Mouse (Mus musculus) heart, postnatal 36 days (tissue): ENCODE data around the gene Gtf3c2. TPM values are rescaled to one million over a fixed set of nuclear protein-coding genes. Genes with fewer than 3 reads are reported as not detected.

Experiments used
- DNase-seq, 2 experiments: peaks; one replicate each; pipeline ENCODE4 v3.0.0; 2021 to 2022
- intact Hi-C: fragments of 180-260 bp; cut with DNase I; formaldehyde crosslinking; loops from one replicate; pipeline ENCODE4 v1.15.1; 2025
- total RNA-seq, 2 experiments: library from RNA; stranded (reverse); gene quantifications; 2 replicates each; pipeline ENCODE4 v1.2.3; 2021

Gtf3c2 gene
- total RNA-seq, 2 experiments from 2014 or later = 31.0 to 31.4 TPM

DNA sequence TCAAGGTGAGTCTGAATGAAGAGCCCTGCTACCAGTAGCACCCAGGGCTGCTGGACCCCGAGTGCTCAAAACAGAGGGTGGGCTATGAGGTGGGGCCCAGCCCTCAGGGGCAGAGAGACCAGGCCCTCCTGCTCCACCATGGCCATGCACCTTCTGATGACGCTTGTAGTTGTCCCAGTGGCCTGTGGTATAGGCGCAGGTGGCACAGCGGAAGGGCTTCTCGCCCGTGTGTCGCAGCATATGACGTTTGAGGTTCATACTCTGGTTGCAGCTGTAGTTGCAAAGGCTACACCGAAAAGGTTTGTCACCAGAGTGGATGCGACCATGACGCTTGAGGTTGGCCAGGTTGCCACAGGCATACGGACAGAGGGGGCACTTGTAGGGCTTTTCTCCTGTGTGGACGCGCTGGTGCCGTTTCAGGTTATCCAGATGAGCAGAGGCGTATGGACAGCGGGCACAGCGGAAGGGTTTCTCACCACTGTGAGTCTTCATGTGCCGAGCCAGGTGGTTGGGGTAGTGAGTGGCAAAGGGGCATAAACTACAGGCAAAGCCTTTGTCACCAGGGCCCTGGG, 19.5 kb upstream of the Gtf3c2 start:
- intact Hi-C loops = no loop called here
- no peak for DNase-seq

DNA sequence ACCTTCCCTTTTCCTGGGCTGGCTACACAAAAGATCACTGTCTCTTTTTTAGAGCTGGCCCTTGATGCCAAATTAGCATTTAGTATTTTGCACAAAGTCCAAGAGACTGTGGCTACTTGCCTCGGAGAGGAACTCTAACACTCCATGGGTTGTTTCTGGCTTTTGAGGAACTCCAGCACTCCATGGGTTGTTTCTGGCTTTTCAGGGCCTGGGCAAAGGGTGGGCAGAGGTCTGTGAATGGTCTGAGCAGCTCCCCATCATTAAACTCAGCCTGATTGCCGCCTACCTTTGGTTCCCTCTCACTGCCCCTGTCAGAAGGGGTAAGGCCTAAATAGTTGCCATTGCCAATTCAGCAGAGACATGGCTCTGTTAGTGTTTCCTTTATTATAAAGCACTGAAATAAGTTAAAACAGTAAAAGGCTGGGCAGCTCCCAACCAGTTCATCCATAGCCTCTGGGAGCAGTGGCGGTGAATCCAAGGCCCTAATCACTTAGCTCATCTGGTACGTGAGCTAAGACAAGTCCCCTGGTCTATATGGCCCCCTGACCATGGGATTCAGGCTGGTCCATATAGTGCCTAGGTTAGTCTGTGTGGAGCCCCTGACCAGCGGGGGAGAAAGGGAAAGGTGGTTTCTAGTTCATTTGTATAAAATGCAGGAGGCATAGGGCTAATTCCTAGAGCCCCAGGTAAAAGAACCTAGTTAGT, 18.8 kb upstream of the Gtf3c2 start:
- DNase-seq = no peak
- intact Hi-C loops = no loop called here

DNA sequence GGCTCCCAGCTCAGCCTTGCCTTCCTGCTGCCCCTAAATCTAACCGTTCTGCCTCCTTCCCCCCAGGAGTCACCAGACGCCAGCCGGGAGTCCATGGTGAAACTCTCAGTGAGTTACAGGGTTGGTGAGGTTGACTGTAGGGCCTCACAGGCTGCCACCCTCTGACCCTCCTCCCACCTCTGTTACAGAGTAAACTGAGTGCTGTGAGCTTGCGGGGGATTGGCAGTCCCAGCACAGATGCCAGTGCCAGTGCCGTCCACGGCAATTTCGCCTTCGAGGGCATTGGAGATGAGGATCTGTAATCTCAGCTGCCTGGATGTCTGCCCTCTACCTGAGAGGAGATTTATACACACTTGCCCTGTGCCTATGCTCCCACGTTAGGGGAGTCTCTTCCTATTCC, 18.2 kb upstream of the Gtf3c2 start:
- intact Hi-C loops = no loop called here
- no peak for DNase-seq

DNA sequence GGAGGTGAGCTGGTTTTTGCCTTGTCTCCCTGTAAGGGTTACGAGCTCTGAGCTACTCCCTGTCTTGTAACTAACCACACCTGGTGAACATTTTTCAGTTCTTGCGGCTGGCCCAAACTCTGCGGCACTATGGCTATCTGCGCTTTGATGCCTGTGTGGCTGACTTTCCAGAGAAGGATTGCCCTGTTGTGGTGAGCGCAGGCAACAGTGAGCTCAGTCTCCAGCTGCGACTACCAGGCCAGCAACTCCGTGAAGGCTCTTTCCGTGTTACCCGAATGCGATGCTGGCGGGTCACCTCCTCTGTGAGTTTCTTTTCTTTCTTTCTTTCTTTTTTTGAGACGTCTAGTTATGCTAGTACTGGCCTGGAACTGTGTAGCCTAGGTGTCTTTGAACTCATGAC, 17.1 kb upstream of the Gtf3c2 start:
- intact Hi-C loops = no loop called here
- DNase-seq = no peak

DNA sequence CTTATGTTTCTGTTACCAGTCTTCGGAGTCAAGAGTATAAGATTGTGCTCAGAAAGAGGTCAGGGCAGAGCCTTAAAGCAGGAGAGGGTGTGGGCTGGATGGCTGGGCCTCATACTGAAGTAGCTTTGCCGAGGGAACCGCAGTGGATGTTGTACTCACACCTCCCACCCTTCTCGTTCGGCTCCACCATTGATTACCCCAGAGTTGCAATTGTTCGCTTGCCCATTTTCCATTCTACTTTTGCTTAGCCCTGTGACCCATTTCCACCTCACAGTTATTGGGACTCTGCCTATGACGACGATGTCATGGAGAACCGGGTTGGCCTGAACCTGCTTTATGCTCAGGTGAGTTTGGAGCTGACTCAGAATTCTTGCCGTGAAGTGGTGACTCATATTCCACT, 16.3 kb upstream of the Gtf3c2 start:
- intact Hi-C loops = no loop called here
- no peak for DNase-seq

DNA sequence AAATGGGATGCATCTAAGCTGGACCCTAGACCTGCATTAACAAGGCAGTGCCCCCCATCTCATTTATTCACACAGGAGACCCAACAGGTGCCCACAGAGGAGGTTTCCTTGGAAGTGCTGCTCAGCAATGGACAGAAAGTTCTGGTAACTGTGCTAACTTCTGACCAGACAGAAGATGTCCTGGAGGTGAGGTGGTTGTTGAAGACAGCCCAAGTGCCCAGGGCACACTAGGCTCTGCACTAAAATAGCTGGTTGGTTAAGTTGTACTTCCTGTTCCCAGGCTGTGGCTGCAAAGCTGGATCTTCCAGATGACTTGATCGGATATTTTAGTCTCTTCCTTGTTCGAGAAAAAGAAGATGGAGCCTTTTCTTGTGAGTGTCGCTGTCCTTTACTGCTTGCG, 15.7 kb upstream of the Gtf3c2 start:
- intact Hi-C loops = no loop called here
- DNase-seq = no peak

DNA sequence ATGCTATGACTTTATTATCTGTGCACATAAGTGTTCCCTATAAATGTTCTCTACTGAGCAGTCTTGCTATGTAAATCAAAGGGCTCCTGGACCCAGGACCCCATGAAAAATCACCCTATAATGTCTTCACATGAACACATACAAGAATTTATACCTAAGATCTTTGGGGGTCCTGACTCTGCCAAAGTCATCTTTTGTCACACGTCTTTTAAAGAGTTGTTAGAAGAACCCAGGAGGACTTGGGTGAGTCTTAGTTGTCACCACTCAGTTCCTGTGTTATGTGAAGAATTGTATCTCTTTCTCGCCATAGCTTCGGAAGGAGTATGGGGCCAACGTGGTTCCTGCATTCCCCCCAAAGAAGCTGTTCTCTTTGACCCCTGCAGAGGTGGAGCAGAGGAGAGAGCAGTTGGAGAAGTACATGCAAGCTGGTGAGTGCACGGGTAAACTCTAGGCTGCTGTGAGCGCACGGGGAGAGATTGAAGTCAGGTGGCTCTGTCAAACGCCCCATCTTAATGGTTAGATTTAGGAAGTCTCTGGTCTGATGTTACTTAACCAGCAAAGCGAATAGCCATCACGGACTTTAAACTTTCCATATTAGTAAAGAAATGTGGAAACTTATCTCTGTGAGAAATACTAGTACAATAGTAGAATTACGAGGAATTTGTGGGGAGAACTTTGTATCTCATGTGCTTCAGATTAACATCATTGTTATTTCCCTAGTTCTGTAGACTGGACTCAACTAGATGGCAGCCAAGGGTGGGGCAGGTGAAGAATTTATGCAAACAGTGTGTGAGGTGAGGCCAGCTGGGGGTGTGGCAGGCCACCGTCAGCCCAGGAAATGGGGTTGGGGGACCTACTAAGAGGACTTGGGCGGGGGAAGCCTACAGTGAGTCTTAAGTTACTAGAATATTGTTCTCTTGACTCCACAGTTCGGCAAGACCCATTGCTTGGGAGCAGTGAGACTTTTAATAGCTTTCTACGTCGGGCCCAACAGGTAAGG, 14.8 kb upstream of the Gtf3c2 start:
- intact Hi-C loops = loop anchor here (5.0 kb wide), 1 partner anchor 98 kb away; the partner anchor contains the start of gene Ift172
- no peak for DNase-seq

DNA sequence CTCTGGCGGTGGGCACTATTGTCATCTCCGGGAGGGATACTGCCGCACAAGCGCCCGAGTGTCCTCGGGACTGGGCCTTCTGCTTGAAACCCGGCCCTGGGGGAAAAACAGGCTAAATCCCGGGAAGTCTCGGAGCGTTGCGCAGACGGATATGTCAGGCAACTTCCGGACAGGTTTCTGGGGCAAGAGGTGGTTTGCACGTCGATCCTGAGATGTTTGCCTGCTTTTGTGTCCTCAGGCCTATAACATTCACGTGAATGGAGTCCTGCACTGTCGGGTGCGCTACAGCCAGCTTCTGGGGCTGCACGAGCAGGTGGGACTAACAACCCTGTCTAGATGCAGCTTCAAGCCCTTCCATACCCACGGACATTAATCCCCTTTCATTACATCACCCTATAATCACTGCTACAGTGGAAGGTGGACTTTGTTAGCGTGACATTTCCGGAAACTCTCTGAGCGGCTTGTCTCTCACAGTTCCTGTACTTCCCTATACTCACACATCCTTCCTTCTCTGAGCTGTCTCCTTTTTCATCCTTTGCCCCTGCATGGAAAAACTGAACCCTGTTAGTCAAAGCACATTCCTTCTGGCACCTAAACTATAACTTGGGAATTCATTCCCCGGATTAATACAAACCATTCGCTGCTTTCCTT, 13.8 kb upstream of the Gtf3c2 start:
- intact Hi-C loops = loop anchor here (2.0 to 5.0 kb wide), 2 partner anchors 47 to 99 kb away; partner anchors contain the start of genes Gm9970, Ift172 and Nrbp1
- no peak for DNase-seq

DNA sequence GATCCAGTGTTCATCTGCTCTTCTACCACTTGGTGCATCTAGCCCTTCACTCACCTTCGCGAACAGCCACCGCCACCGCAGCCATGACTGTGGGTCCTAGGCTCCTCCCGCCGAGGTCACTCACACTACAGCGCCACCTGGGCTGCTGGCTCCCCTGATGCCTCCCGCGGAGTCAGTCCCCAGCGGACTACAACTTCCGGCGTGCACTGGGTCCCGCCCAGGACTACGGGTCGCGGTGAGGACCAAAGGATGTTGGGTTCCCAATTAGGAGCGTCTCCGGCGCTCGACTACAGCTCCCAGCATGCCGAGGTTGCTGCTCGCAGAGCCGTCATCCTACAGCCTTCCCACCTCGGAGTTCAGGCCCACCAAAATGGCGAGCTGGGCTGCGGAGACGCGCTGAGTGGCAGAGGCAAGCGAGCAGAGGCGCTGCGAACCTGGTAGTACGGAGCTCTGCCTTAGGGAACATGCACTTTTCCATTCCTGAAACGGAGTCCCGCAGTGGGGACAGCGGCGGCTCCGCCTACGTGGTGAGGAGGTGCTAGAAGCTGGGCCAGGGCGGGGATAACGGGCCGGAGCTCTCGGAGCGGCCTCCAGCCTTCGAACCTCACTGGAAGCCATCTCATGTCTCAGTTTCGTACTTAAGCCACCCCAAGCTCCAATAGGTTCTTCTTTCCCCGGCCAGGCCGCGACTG, 13.1 kb upstream of the Gtf3c2 start, which contains the start of the genes Snx17 and Eif2b4:
Snx17 (plus strand) TSS at position 289 of the 692 bp plus-strand sequence.
Eif2b4 (minus strand) TSS at position 492 of the 692 bp plus-strand sequence.
- intact Hi-C loops = loop anchor here (1.0 to 5.0 kb wide), 3 partner anchors 13 to 99 kb away; partner anchors contain the start of genes Gm9970, Gtf3c2, Ift172 and Nrbp1
- DNase-seq = peak; percentile 99 to 100

DNA sequence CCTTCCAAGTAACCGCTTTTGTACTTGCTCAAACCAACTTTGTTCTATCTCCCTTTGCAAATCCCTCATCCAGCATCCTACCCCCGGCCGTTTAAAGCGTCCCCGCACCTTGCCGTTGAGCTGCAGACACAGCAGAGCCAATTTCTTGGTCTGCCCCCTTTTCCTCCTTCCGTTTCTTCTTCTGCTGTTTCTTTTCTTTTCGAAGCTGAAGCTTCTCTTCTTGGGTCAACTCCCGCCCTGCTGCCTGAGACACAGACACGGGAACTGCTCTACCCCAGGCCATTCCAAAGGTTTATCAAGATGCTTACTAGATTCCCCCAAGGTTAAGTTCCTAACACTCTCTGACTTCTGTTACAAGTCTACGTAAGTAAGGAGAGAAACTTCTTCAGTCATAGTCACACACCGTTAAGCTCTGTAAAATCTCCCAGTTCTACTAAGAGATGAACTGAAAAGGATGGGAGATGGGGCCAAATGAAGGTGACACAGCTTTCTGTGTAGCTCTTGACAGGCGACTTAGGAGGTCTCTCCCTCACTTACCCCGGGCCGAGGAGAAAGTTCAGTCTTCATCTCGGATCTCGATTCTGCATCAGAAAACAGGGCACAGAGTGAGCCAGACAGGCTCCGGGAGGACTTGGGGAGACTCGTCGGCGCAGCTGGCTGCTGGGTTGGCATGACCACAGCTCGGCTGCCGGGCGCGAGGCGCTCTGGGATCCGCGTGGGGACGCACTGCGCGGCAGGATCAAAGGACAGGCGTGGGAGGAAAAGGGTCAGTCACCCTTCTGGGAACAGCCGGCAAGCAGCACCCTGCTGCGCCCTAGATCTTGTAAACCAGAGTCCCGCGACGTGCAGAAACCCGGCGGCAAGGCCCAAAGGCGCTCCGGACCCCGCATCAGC, 12.3 kb upstream of the Gtf3c2 start:
- DNase-seq = no peak
- intact Hi-C loops = loop anchor here (1.0 to 5.0 kb wide), 3 partner anchors 12 to 100 kb away; partner anchors contain the start of genes Gm9970, Gtf3c2, Ift172 and Nrbp1

DNA sequence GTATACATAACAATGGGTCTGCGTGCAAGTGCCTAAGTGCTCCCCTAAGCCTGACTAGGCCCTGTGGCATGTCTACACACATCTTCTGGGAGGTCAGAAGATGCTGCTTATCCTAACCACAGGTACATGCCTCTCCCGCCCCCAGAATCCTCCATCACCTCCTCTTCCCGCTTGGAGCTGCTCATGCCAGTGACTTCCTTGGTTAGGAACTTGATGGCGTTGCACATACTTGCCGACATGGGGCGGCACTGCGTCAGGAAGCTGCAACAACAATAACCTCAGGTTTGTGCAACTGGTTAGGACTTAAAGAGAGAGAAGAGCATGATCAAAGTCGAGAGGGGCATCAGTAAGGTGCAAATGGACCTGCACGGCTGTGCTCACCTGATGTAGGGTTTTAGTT, 10.3 kb upstream of the Gtf3c2 start:
- intact Hi-C loops = loop anchor here (5.0 kb wide), 1 partner anchor 102 kb away; the partner anchor contains the start of gene Ift172
- DNase-seq = no peak

DNA sequence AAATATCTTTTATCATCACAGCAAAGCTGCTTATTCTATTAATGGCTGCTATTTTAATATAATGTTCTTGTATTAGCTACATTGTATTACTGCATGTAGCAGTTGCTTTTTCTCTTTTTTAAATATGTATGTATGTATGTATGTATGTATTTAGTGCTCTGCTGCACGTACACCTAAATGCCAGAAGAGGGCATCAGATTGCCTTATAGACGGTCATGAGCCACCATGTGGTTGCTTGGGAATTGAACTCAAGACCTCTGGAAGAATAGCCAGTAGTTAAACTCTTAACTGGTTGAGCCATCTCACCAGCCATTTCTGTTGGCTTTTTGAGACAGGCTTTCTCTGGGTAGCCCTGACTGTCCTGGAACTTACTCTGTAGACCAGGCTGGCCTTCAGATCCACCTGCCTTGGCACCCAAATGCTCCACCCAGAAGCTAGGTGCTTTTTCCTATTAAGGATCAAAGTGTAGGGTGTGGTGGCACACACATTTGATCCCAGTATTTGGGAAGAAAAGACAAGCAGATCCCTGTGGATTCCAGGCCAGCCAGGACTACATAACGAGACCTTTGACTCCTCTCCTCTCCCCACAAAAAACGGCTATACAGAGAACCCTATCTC, 8.4 kb upstream of the Gtf3c2 start:
- no peak for DNase-seq
- intact Hi-C loops = loop anchor here (5.0 kb wide), 1 partner anchor 139 kb away; no protein-coding TSS in a partner anchor

DNA sequence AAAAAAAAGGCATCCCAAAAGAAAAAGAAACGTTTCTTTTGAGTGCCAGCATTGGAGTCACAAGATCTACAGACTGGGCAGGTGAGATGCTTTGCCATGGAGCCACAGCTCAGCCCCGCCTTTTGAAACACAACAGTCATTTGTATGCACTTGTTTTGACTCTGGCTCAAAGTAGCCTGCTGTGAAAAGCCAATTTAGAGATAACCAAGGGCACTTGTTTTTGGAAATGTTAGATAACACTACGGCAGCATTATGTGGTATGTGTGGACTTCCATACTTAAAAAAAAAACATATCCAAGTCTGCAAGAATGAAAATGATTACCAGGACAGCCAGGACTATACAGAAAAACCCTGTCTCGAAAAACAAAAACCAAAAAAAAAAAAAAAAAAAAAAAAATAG, 3.7 kb upstream of the Gtf3c2 start:
- intact Hi-C loops = no loop called here

DNA sequence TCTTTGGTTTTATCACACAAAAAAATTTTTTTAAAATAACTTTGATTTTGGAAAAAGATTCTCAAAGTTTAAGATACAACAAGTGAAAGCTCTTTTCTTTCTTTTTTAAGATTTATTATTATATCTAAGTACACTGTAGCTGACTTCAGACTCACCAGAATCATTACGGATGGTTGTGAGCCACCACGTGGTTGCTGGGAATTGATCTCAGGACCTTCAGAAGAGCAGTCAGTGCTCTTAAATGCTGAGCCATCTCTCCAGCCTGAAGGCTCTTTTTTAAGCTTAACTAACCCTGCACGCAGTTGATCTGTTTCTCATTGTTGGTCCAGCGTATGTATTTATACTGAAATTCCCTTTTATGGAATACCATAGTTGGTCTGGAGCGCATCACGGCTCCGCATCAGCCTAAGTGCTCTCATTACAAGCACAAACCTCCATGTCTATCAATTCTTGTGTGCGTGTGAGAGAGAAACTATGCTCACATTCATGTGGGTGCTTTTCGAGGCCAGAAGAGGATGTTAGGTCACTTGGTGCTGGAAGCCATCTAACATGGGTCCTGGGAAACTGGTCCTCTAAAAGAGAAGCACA, 1.3 kb upstream of the Gtf3c2 start:
- DNase-seq = no peak
- intact Hi-C loops = no loop called here

More for the DNA sequence above, 3.7 kb upstream of the Gtf3c2 start:
- DNase-seq = no peak

DNA sequence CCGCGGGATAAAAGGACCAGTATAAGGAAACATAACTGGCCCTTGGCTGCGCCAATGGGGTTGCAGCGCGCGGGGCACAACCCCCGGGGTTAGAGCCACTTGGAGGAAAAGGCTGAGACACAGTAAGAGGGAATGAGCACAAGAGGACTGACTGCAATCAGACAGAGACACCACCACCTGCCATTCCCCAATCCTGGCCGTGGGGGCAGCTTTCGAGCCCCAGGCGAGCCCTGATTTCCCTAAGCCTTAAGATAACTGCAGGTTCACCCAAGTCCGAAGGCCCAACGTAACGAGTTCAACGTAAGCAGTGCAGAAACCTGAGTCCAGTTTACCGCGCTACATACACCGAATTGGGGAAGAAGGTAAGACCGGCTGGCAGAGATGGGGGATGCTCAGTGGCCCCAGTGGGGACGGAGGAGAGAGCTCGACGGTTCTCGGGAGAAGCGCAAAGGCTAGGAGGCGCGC, 611 bp downstream of the Gtf3c2 start:
- no peak for DNase-seq
- intact Hi-C loops = loop anchor here (2.0 kb wide), 1 partner anchor 61 kb away; the partner anchor contains the start of genes Gm9970 and Nrbp1

DNA sequence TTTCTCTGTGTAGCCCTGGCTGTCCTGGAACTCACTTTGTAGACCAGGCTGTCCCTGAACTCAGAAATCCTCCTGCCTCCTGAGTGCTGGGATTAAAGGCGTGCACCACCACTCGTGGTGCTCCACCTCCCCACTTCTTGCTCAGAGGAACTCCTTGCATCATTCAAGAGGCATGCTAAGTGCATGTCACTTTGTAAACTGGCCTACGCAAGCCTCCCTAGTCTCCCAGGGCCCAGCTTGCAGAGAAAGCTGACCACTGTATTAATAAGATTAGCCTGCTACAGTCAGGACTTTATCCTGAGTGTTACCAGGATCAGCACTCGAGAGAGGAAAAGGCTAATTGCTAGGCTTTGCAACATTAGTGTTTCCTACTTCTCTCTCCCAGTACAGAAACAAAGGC, 11.3 kb downstream of the Gtf3c2 start:
- intact Hi-C loops = no loop called here
- no peak for DNase-seq

DNA sequence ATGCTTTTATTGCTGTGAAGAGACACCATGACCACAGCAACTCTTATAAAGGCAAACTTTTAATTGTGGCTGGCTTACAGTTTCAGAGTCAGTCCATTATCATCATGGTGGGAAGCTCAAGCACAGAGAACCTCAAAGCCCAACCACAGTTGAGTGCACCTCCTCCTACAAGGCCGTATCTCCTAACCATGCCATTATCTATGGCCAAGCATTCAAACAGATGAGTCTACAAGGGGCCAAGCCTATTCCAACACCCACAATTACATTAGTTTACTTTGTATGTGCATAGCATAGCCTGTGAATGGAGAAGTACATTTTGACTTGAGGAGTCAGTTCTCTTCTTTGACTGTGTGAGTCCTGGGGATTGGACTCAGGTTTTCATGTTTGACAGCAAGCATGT, 15.1 kb downstream of the Gtf3c2 start:
- DNase-seq = no peak

DNA sequence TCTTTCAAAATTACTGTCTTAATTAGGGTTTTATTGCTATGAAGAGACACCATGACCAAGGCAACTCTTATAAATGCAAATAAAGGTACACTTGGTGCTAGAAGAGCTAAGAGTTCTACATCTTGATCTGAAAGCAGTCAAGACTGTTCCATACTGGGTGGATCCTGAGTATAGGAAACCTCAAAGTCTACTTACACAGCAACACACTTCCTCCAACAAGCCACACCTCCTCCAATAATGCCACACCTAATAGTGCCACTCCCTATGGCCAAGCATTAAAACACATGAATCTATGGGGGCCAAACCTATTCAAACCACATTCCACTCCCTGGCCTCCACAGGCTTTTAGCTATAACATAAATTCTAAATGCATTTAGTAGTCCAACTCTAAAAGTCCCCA, 17.5 kb downstream of the Gtf3c2 start:
- intact Hi-C loops = no loop called here
- DNase-seq = no peak

More for the DNA sequence above, 15.1 kb downstream of the Gtf3c2 start:
- intact Hi-C loops = no loop called here
